Mouse (Mus musculus): ENCODE measurements around the gene Oit1.
A peak's percentile ranks its signal among the peaks of the same experiment; 100 is the strongest.

DNA sequence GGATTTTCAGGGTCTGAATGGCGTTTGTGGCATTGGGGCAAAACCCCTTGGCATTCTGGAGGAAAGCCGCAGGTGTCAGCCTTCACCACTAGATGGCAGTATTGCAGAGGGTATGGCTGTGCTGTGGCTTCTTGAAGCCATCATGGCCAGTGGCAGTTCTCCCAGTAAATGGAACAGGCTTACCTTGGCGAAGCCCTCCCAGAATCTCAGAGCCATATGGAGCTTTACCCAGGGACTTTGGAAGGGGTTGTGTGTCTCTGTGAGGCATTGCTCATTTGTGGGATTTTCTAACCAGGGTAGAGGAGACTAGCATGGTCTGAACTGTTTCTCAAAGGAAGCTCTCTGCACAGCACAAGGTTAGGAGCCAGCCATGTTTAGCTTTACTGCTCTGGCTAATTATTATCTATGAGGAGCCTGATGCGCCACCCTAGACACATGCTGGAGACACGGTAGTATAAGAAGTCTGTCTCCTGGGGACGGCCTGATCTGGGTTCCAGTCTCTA, 22.5 kb downstream of the Oit1 start:
- TF ChIP-seq CTCF (IDR thresholded peaks at IDR 0.05) (no peak; the same call in 1 of the 2 replicates), EP300 (IDR thresholded peaks at IDR 0.05; ENCODE audit: insufficient read depth, low read depth, low read length) (peak; percentile 73), POLR2A (IDR thresholded peaks at IDR 0.05; ENCODE audit: insufficient read depth, low read depth, low read length) (no peak)
